Comparison of ENCODE assay signal across 8 mouse cellular contexts in genomic region chr16:22438441-22439373, GRCm38 (mm10). TPM values are rescaled to one million over a fixed set of nuclear protein-coding genes. Genes with fewer than 3 reads are reported as not detected.
DNase-seq lines count a peak whose midpoint lies in the region; ATAC-seq and TF ChIP-seq lines count a peak whose summit lies in the region.

No protein-coding gene starts in this region.

- peak; percentile 4 for ATAC-seq in heart, embryonic 15.5 days (replicated peaks; ENCODE audit: insufficient number of reproducible peaks, insufficient read depth, low FRiP score, low read depth)
- peak; percentile 13 for ATAC-seq in liver, embryonic 15.5 days (ENCODE audit: insufficient read depth)
- ATAC-seq in neural tube, embryonic 14.5 days (ENCODE audit: low read depth): peak; percentile 48

- H3K36me3 ChIP-seq in E14TG2a.4 (ENCODE audit: insufficient read depth, low read length): peaks cover 30% of the 10 kb centered on the region
- peaks cover 8% of the 10 kb centered on the region; the same call in 1 of the 2 replicates for H3K36me3 ChIP-seq in forebrain, embryonic 10.5 days (replicated peaks)
- peaks cover 4% of the 10 kb centered on the region; the same call in 1 of the 2 replicates for H3K36me3 ChIP-seq in heart, embryonic 15.5 days
- no peaks in the 10 kb centered on the region for H3K36me3 ChIP-seq in liver, embryonic 15.5 days (replicated peaks)
- no peaks in the 10 kb centered on the region for H3K36me3 ChIP-seq in neural tube, embryonic 14.5 days (ENCODE audit: control insufficient read depth, insufficient read depth, low read length)

- peak; percentile 30 to 55 for DNase-seq in adrenal gland, postnatal 4 days (ENCODE audit: low spot score in 2 of 2)
- DNase-seq in forebrain, embryonic 10.5 days (ENCODE audit: extremely low spot score, low spot score): peak; percentile 92
- DNase-seq in kidney, postnatal 25 days: peak; percentile 81 to 84
- DNase-seq in thymus, postnatal 0 days (ENCODE audit: low spot score): peak; percentile 61

- H3K4me3 ChIP-seq in E14TG2a.4 (replicated peaks; ENCODE audit: low read length): peak overlapping the region; percentile 99
- peak overlapping the region; percentile 84 for H3K4me3 ChIP-seq in forebrain, embryonic 10.5 days
- H3K4me3 ChIP-seq in heart, embryonic 15.5 days: peak overlapping the region; percentile 97
- peak overlapping the region; percentile 71 for H3K4me3 ChIP-seq in liver, embryonic 15.5 days (replicated peaks)
- peak overlapping the region; percentile 74 for H3K4me3 ChIP-seq in neural tube, embryonic 14.5 days (ENCODE audit: low read depth, low read length)

- under 1% methylated on average over 59 of the region's 59 CpGs for WGBS in forebrain, embryonic 10.5 days
- WGBS in heart, embryonic 15.5 days: under 1% methylated on average over 59 of the region's 59 CpGs
- WGBS in liver, embryonic 15.5 days (ENCODE audit: insufficient replicate concordance): under 1% methylated on average over 59 of the region's 59 CpGs
- WGBS in neural tube, embryonic 14.5 days: under 1% methylated on average over 52 of the region's 59 CpGs

- no peak for TF ChIP-seq CTCF in E14TG2a.4 (conservative IDR thresholded peaks at IDR 0.05; ENCODE audit: low read length)

- H3K9ac ChIP-seq in heart, embryonic 15.5 days: peak overlapping the region; percentile 85
- H3K9ac ChIP-seq in liver, embryonic 15.5 days: peak overlapping the region; percentile 62
- peak overlapping the region; percentile 63 for H3K9ac ChIP-seq in neural tube, embryonic 14.5 days (replicated peaks; ENCODE audit: low read depth, low read length)

- peak overlapping the region; percentile 90 for H3K27ac ChIP-seq in forebrain, embryonic 10.5 days
- peak overlapping the region; percentile 80 for H3K27ac ChIP-seq in heart, embryonic 15.5 days
- peak overlapping the region; percentile 49 for H3K27ac ChIP-seq in liver, embryonic 15.5 days (replicated peaks)
- H3K27ac ChIP-seq in neural tube, embryonic 14.5 days (ENCODE audit: low read depth, low read length): peak overlapping the region; percentile 72

- no peaks in the 10 kb centered on the region for H3K9me3 ChIP-seq in E14TG2a.4 (ENCODE audit: low read length)
- no peaks in the 10 kb centered on the region for H3K9me3 ChIP-seq in forebrain, embryonic 10.5 days
- H3K9me3 ChIP-seq in heart, embryonic 15.5 days (replicated peaks): no peaks in the 10 kb centered on the region
- H3K9me3 ChIP-seq in liver, embryonic 15.5 days (replicated peaks): no peaks in the 10 kb centered on the region
- no peaks in the 10 kb centered on the region for H3K9me3 ChIP-seq in neural tube, embryonic 14.5 days (ENCODE audit: control insufficient read depth, low read length)

- peaks cover 78% of the 10 kb centered on the region for H3K4me1 ChIP-seq in E14TG2a.4 (replicated peaks; ENCODE audit: low read depth, low read length)
- H3K4me1 ChIP-seq in forebrain, embryonic 10.5 days: peaks cover 73% of the 10 kb centered on the region
- H3K4me1 ChIP-seq in heart, embryonic 15.5 days (replicated peaks): peaks cover 21% of the 10 kb centered on the region
- H3K4me1 ChIP-seq in liver, embryonic 15.5 days (replicated peaks): peaks cover 32% of the 10 kb centered on the region
- peaks cover 17% of the 10 kb centered on the region for H3K4me1 ChIP-seq in neural tube, embryonic 14.5 days (ENCODE audit: control insufficient read depth, insufficient read depth, low read length)

- H3K4me2 ChIP-seq in heart, embryonic 15.5 days: peak overlapping the region; percentile 99
- H3K4me2 ChIP-seq in liver, embryonic 15.5 days: peak overlapping the region; percentile 95
- peak overlapping the region; percentile 100 for H3K4me2 ChIP-seq in neural tube, embryonic 14.5 days (ENCODE audit: low read depth, low read length)

- H3K27me3 ChIP-seq in E14TG2a.4 (ENCODE audit: insufficient read depth, low read length): peaks cover 20% of the 10 kb centered on the region
- peaks cover 79% of the 10 kb centered on the region for H3K27me3 ChIP-seq in forebrain, embryonic 10.5 days (ENCODE audit: poor library complexity, severe bottlenecking)
- H3K27me3 ChIP-seq in heart, embryonic 15.5 days: no peaks in the 10 kb centered on the region
- H3K27me3 ChIP-seq in liver, embryonic 15.5 days: peaks cover 61% of the 10 kb centered on the region
- peaks cover 27% of the 10 kb centered on the region; the same call in 1 of the 2 replicates for H3K27me3 ChIP-seq in neural tube, embryonic 14.5 days (ENCODE audit: control insufficient read depth, insufficient read depth, low read length)

RNA-seq across cellular contexts. Expression of gene Etv5, which starts 0.8 kb away (rescaled TPM):
- total RNA-seq in adrenal gland, postnatal 4 days (2021): 10 to 100 TPM; 24.1 to 27.5 TPM
- 34.5 and 45.8 TPM in 2 replicates for polyA plus RNA-seq in forebrain, embryonic 10.5 days (2016; fragmentation: Nextera tagmentation; extraction: Ambion mirVana)
- 15.9 and 26.8 TPM in 2 replicates for polyA plus RNA-seq in heart, embryonic 15.5 days (2015; fragmentation: Nextera tagmentation; extraction: Ambion mirVana)
- 3.5 and 3.8 TPM in 2 replicates for polyA plus RNA-seq in liver, embryonic 15.5 days (2015; fragmentation: Nextera tagmentation; extraction: Ambion mirVana)
- polyA plus RNA-seq in neural tube, embryonic 14.5 days (2014; fragmentation: Nextera tagmentation; extraction: Ambion mirVana): 18.3 and 26.1 TPM in 2 replicates
- 12.1 and 14.7 TPM in 2 replicates for polyA plus RNA-seq in thymus, postnatal 0 days (2015; fragmentation: Nextera tagmentation; extraction: Ambion mirVana)

Comparison
In these comparisons a context has a peak if more than half of its experiments do, and no peak if none do; other contexts are left out.
1. Peak in every context shown above with its lines: DNase-seq, ATAC-seq, H3K4me3 ChIP-seq and H3K27ac ChIP-seq.